Mouse (Mus musculus) midbrain, embryonic 16.5 days (tissue): ENCODE measurements around the gene Evx2. TPM values are rescaled to one million over a fixed set of nuclear protein-coding genes. Genes with fewer than 3 reads are reported as not detected.

Experiments
- ATAC-seq: fragments of 200-750 bp; cut with Nextera tagmentation; 2 replicates; pipeline ENCODE4 v1.8.0; 2017; ENCODE audit warnings: moderate TSS enrichment
- H3K27ac ChIP-seq: fragments of 300-500 bp; sonication (generic); 2 replicates; pipeline ENCODE4 v1.5.1; 2014; ENCODE audit warnings: mild to moderate bottlenecking, low read length, mixed read lengths
- H3K27me3 ChIP-seq: fragments of 300-500 bp; sonication (generic); 2 replicates; pipeline ENCODE4 v1.6.1; 2014; ENCODE audit warnings: low read depth, low read length, mixed read lengths; ENCODE audit not compliant: control insufficient read depth, insufficient read depth
- H3K36me3 ChIP-seq: fragments of 300-500 bp; sonication (generic); 2 replicates; pipeline ENCODE4 v1.6.1; 2014; ENCODE audit warnings: mild to moderate bottlenecking, low read length, moderate library complexity, mixed read lengths; ENCODE audit not compliant: control insufficient read depth, insufficient read depth
- H3K4me1 ChIP-seq: fragments of 300-500 bp; sonication (generic); 2 replicates; pipeline ENCODE4 v1.6.1; 2014; ENCODE audit warnings: mild to moderate bottlenecking, low read length, mixed read lengths; ENCODE audit not compliant: control insufficient read depth, insufficient read depth
- H3K4me2 ChIP-seq: fragments of 300-500 bp; sonication (generic); 2 replicates; pipeline ENCODE4 v1.6.1; 2014; ENCODE audit warnings: mild to moderate bottlenecking, low read length, mixed read lengths
- H3K4me3 ChIP-seq: fragments of 300-500 bp; sonication (generic); 2 replicates; pipeline ENCODE4 v1.5.1; 2014; ENCODE audit warnings: low read depth, mild to moderate bottlenecking, low read length, moderate library complexity, mixed read lengths
- H3K9ac ChIP-seq: fragments of 300-500 bp; sonication (generic); 2 replicates; pipeline ENCODE4 v1.6.1; 2014; ENCODE audit warnings: low read depth, low read length, mixed read lengths
- H3K9me3 ChIP-seq: fragments of 300-500 bp; sonication (generic); replicated peaks from 2 replicates; pipeline ENCODE4 v1.6.1; 2014; ENCODE audit warnings: mild to moderate bottlenecking, low read length, mixed read lengths; ENCODE audit not compliant: control insufficient read depth, poor library complexity, severe bottlenecking
- WGBS: fragments of 180-500 bp; shearing (Covaris S2); extraction: QIAGEN DNeasy Blood & Tissue Kit; methylation state at CpG from one replicate; pipeline ENCODE4 v1.1.7; 2014; 5-methylcytosine and 5-hydroxymethylcytosine counted together
- polyA plus RNA-seq: library from polyadenylated mRNA; unstranded; fragments of >200 nt; fragmentation: Nextera tagmentation; extraction: Ambion mirVana; gene quantifications from 2 replicates; pipeline ENCODE4 v1.2.1, GENCODE M21; 2015

The Evx2 gene
- polyA plus RNA-seq, 1 experiment from 2014 or later = 0.21 TPM

GRCm38 (mm10) chr2:74676376-74677052, 17.2 kb upstream of the Evx2 start:
- H3K4me2 ChIP-seq = no peak overlapping the region
- H3K9ac ChIP-seq = no peak overlapping the region
- H3K4me3 ChIP-seq = no peak overlapping the region
- peaks cover 97% of the 10 kb centered on the region for H3K27me3 ChIP-seq
- 3% methylated on average over 9 of the region's 9 CpGs for WGBS
- ATAC-seq = no peak
- H3K27ac ChIP-seq = no peak overlapping the region
- H3K9me3 ChIP-seq = no peaks in the 10 kb centered on the region
- no peaks in the 10 kb centered on the region for H3K36me3 ChIP-seq
- H3K4me1 ChIP-seq = peaks cover 3% of the 10 kb centered on the region; the same call in 1 of the 2 replicates

- H3K27me3 ChIP-seq = peaks cover 96% of the 10 kb centered on the region
- no peak overlapping the region for H3K4me2 ChIP-seq
- no peaks in the 10 kb centered on the region for H3K9me3 ChIP-seq
- peaks cover 3% of the 10 kb centered on the region; the same call in 1 of the 2 replicates for H3K4me1 ChIP-seq
- no peak overlapping the region for H3K9ac ChIP-seq
- H3K27ac ChIP-seq = no peak overlapping the region
- no peaks in the 10 kb centered on the region for H3K36me3 ChIP-seq
- no peak for ATAC-seq
- no peak overlapping the region for H3K4me3 ChIP-seq
- WGBS = 6% methylated on average over 24 of the region's 24 CpGs
These were observed 16.4 kb upstream of the Evx2 start for GRCm38 (mm10) chr2:74675666-74676282.

- no peak for ATAC-seq
- 3% methylated on average over 47 of the region's 47 CpGs for WGBS
- H3K9ac ChIP-seq = no peak within 1 kb of the TSS
These were observed 15.7 kb upstream of the Evx2 start, which contains the start of gene Hoxd12 for GRCm38 (mm10) chr2:74674881-74675665. Hoxd12 (plus strand) TSS chr2:74675013.

GRCm38 (mm10) chr2:74673835-74674425, 14.6 kb upstream of the Evx2 start:
- Histone ChIP-seq H3K36me3 (no peaks in the 10 kb centered on the region), H3K4me3 (no peak overlapping the region), H3K4me2 (no peak overlapping the region), H3K27ac (no peak overlapping the region), H3K9ac (no peak overlapping the region), H3K27me3 (peaks cover 94% of the 10 kb centered on the region), H3K9me3 (no peaks in the 10 kb centered on the region), H3K4me1 (peaks cover 3% of the 10 kb centered on the region; the same call in 1 of the 2 replicates)
- WGBS = 1% methylated on average over 24 of the region's 24 CpGs
- no peak for ATAC-seq

More at GRCm38 (mm10) chr2:74674881-74675665, 15.7 kb upstream of the Evx2 start, which contains the start of gene Hoxd12:
- H3K4me3 ChIP-seq = no peak within 1 kb of the TSS
- no peaks in the 10 kb centered on the region for H3K9me3 ChIP-seq
- H3K36me3 ChIP-seq = no peaks in the 10 kb centered on the region
- H3K4me1 ChIP-seq = peaks cover 3% of the 10 kb centered on the region; the same call in 1 of the 2 replicates
- H3K27me3 ChIP-seq = peaks cover 93% of the 10 kb centered on the region
- H3K4me2 ChIP-seq = no peak within 1 kb of the TSS
- H3K27ac ChIP-seq = no peak within 1 kb of the TSS

GRCm38 (mm10) chr2:74672481-74673362, 13.4 kb upstream of the Evx2 start:
- no peaks in the 10 kb centered on the region for H3K9me3 ChIP-seq
- H3K4me2 ChIP-seq = peak overlapping the region; percentile 55
- WGBS = under 1% methylated on average over 38 of the region's 40 CpGs
- peaks cover 89% of the 10 kb centered on the region for H3K27me3 ChIP-seq
- H3K36me3 ChIP-seq = no peaks in the 10 kb centered on the region
- peaks cover 7% of the 10 kb centered on the region for H3K4me1 ChIP-seq
- H3K27ac ChIP-seq = no peak overlapping the region
- ATAC-seq = no peak
- H3K9ac ChIP-seq = no peak overlapping the region
- peak overlapping the region; percentile 7; the same call in 1 of the 2 replicates for H3K4me3 ChIP-seq

GRCm38 (mm10) chr2:74671847-74672246, 12.5 kb upstream of the Evx2 start:
- H3K27me3 ChIP-seq = peaks cover 88% of the 10 kb centered on the region
- H3K4me1 ChIP-seq = peaks cover 7% of the 10 kb centered on the region
- ATAC-seq = no peak
- no peaks in the 10 kb centered on the region for H3K36me3 ChIP-seq
- no peak overlapping the region for H3K4me2 ChIP-seq
- 3% methylated on average over 5 of the region's 5 CpGs for WGBS
- H3K9ac ChIP-seq = no peak overlapping the region
- H3K9me3 ChIP-seq = no peaks in the 10 kb centered on the region
- H3K4me3 ChIP-seq = no peak overlapping the region
- H3K27ac ChIP-seq = no peak overlapping the region

- 1% methylated on average over 3 of the region's 3 CpGs for WGBS
These were observed 11.4 kb upstream of the Evx2 start for GRCm38 (mm10) chr2:74670632-74671188.

More at GRCm38 (mm10) chr2:74670632-74671188, 11.4 kb upstream of the Evx2 start:
- Histone ChIP-seq H3K27me3 (peaks cover 86% of the 10 kb centered on the region), H3K36me3 (no peaks in the 10 kb centered on the region), H3K4me3 (no peak overlapping the region), H3K4me2 (no peak overlapping the region), H3K27ac (no peak overlapping the region), H3K9ac (no peak overlapping the region), H3K4me1 (peaks cover 7% of the 10 kb centered on the region), H3K9me3 (no peaks in the 10 kb centered on the region)
- no peak for ATAC-seq
